Mouse (Mus musculus): ENCODE measurements around the gene Baz1b. TPM values are rescaled to one million over a fixed set of nuclear protein-coding genes. Genes with fewer than 3 reads are reported as not detected.

Gene Baz1b
- polyA plus RNA-seq (2012; rRNA removed) = 6.5 and 7.3 TPM in 2 replicates

DNA sequence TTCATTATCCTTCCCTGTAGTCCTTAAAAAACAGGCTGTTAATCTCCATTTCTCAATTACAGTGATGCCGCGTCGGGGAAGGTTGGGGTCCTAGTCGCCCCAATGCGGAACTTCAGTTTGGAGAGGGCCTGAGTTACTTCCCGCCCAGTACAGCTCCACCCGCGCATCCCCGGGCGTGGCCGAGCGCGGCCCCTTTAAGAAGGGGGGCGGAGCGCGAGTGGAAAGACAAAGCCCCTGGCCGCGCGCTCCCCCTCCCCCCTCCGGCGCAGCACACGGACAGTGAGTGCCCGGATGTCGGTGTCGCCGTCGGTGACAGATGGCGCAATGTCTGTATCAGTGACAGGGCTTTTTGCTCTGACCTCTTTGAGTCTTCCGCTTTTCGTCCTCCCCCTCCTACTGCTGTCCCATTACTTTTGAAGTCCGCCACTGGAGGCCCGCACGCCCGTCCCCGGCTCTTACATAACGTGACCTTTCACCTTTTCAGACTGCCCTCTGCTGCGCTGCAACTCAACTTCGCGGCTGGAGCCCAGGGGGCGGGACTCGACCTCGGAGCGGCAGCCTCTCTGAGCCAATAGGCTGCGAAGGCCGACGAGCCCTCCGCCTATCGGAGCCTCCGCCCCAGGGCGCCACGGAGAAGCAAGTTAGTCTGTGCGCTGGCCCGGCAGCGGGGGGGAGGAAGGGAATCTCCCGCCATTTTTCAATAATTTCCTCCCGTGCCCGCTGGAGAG, at the start of gene Baz1b:
Gene Baz1b, plus strand, starts transcription at position 644 of the 728 bp plus-strand sequence.

DNA sequence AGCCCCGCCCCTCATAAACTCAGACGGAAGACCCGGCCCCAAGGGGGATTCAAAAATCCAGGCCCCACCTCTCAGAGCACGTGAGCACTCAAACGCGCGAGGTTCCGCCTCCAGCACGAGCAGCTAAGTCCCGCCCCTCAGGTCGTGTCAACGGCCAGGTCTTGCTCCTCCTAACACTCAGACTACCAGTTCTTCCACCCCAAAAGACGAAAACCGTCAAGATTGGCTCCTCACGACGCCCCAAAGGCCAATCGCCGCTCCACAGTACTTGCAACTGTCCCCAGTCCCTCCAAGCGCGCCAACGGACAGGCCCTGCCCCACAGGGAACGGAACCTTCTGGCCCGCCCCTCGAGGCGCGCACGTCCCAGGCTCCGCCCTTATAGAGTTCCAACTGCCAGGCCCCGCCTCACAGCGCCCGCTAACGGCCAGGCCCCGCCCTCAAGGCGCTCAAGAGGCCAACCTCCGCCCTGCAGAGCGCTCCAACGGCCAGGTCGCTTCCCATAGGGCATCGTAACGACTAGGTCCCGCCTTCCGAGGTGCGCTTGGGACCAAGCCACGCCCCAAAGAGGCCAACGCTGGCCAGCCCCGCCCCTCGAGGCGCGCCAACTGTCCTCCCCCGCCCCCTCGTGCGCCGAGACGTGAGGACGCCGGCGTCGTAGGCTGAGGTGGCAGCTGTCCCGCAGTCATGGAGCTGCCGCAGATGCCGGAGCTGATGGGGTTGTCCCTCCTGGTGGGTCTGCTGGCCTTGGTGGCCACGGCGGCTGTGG, 37.8 kb upstream of the Baz1b start, which contains the start of gene Tbl2:
Gene Tbl2, plus strand, starts transcription at position 605 of the 767 bp plus-strand sequence.

DNA sequence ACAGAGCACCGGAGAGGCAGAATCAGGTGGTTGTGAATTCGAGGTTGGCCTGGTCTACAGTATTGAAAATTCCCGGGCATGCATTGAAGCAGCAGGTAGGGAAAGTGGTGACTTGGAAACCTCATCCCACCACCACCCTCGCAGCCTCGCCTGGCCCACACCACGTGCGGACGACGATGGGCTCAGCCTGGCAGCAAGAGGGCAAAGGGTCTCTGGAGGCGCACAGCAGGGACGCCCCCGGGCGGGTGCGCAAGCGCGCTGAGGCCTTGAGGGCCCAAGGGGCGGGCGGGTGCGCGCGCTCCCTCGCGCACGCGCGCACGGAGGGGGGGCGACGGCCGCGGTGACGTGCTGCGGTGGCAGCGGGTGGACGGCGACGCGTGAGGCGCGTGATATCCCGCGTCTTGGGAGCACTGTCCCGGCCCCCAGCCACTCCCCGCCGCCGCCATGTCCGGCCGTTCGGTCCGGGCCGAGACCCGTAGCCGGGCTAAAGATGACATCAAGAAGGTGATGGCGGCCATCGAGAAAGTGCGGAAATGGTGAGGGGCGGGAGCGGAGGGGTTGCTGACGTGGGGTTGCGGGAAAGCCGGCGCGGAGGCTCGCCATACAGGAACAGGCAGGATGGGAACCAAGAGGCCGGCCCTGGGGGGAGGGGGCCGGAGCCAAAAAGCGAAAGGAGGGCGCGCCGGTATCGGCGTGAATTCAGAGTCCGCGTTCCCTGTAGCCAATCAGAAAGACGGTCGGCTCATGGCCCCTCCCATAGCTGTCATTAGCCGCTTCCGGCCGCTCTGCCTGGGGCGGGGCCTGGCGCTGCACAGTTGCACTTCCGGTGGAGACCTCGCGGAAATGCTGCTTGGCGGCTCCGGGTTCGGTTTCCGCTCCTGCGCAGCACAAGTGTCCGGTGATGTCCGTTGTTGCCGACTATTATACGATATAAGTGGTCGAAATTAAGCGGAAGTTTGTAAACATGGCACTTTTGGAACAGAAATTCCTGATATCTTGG, 18.7 kb upstream of the Baz1b start, which contains the start of gene Bcl7b:
Gene Bcl7b, plus strand, starts transcription at position 221 of the 1,000 bp plus-strand sequence.

DNA sequence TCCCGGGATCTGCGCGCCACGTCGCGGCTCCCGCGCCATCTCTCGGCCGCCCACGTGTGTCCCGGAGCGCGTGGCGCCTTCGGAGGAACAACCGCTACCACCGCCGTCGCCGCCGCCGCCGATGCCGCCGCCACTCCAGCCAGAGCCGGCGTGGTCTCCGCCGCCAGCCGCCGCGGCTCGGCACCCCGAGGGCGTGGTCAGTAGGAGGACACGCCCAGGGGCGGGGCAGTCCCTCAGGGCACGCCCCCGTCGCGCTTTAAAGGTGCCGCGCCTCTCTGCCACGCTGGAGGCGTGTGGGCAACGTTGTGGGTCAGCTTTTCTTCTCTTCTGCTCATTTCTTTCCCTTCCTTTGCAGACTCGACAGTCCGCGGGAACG, 64.0 kb downstream of the Baz1b start, which contains the start of gene Fzd9:
Gene Fzd9, minus strand, starts transcription at position 152 of the 376 bp plus-strand sequence.

Other genes starting within 250 kb of the Baz1b start
- 16.9 and 17.5 TPM in 2 replicates for gene Cldn4, start 240.3 kb upstream of the Baz1b start, polyA plus RNA-seq (2012; rRNA removed)
- 3.1 and 3.5 TPM in 2 replicates for gene Cldn3, start 201.1 kb upstream of the Baz1b start, polyA plus RNA-seq (2012; rRNA removed)
- 26.0 and 26.5 TPM in 2 replicates for gene Abhd11, start 178.1 kb upstream of the Baz1b start, polyA plus RNA-seq (2012; rRNA removed)
- gene Stx1a, start 163.8 kb upstream of the Baz1b start, polyA plus RNA-seq (2012; rRNA removed) = 4.6 and 4.9 TPM in 2 replicates
- gene Dnajc30, start 123.1 kb upstream of the Baz1b start, polyA plus RNA-seq (2012; rRNA removed) = 17.9 and 21.3 TPM in 2 replicates
- gene Bud23, start 122.3 kb upstream of the Baz1b start, polyA plus RNA-seq (2012; rRNA removed) = 26.3 and 30.4 TPM in 2 replicates
- gene Vps37d, start 109.0 kb upstream of the Baz1b start, polyA plus RNA-seq (2012; rRNA removed) = 2.1 and 3.0 TPM in 2 replicates
- gene Mlxipl, start 97.4 kb upstream of the Baz1b start, polyA plus RNA-seq (2012; rRNA removed) = 3.9 and 4.0 TPM in 2 replicates
- gene Tbl2, start 37.6 kb upstream of the Baz1b start, polyA plus RNA-seq (2012; rRNA removed) = 1.7 and 2.0 TPM in 2 replicates
- 18.8 and 20.5 TPM in 2 replicates for gene Bcl7b, start 19.0 kb upstream of the Baz1b start, polyA plus RNA-seq (2012; rRNA removed)
- gene Fzd9, start 64.0 kb downstream of the Baz1b start, polyA plus RNA-seq (2012; rRNA removed) = 0.52 and 1.7 TPM in 2 replicates
- 1.1 and 2.5 TPM in 2 replicates for gene Fkbp6, start 162.8 kb downstream of the Baz1b start, polyA plus RNA-seq (2012; rRNA removed)
- gene Trim50, start 166.0 kb downstream of the Baz1b start, polyA plus RNA-seq (2012; rRNA removed) = 26.4 and 43.4 TPM in 2 replicates
- gene Nsun5, start 182.7 kb downstream of the Baz1b start, polyA plus RNA-seq (2012; rRNA removed) = 14.5 and 15.3 TPM in 2 replicates
- gene Pom121, start 207.3 kb downstream of the Baz1b start, polyA plus RNA-seq (2012; rRNA removed) = 14.5 and 14.7 TPM in 2 replicates

Data from stomach, adult 2 months (tissue).